10 mouse cellular contexts compared by ENCODE assay signal in genomic region chr4:77558404-77559202, GRCm38 (mm10).
DNase-seq lines count a peak whose midpoint lies in the region; ATAC-seq and TF ChIP-seq lines count a peak whose summit lies in the region.
"Had no signal": no experiment of that assay in that cellular context is flagged by ENCODE, and none has a peak within 500 bp of the region (broad histone marks: within the 10 kb centered on the region; RNA-seq: fewer than 3 reads in every experiment).

No protein-coding gene starts in this region.

- no peaks in the 10 kb centered on the region for H3K4me1 ChIP-seq in forebrain, embryonic 13.5 days
- no peaks in the 10 kb centered on the region for H3K4me1 ChIP-seq in midbrain, embryonic 11.5 days (ENCODE audit: control insufficient read depth, insufficient read depth, low read length)
- H3K4me1 ChIP-seq: limb, embryonic 12.5 days; stomach, embryonic 15.5 days had no signal

- DNase-seq in gastrocnemius, postnatal 4 days (ENCODE audit: low spot score in 2 of 2): peak; percentile 24 to 27
- no peak for DNase-seq in gastrocnemius, adult 8-10 months (ENCODE audit: low spot score in 2 of 2)
- peak; percentile 63 for DNase-seq in A20 (ENCODE audit: low read depth, low spot score)
- DNase-seq in brain, embryonic 14.5 days (ENCODE audit: low read depth): peak; percentile 88
- DNase-seq in layer of hippocampus, adult 18-20 months (ENCODE audit: low spot score in 2 of 2): peak; percentile 39 to 83
- peak; percentile 96 for DNase-seq in midbrain, embryonic 11.5 days (ENCODE audit: low spot score, missing footprints)
- peak; percentile 2 for DNase-seq in yolk sac, embryonic 10.5 days (ENCODE audit: low spot score)

- H3K36me3 ChIP-seq in forebrain, embryonic 13.5 days (ENCODE audit: poor library complexity, severe bottlenecking): no peaks in the 10 kb centered on the region
- H3K36me3 ChIP-seq in midbrain, embryonic 11.5 days (ENCODE audit: control insufficient read depth, insufficient read depth, low read length): no peaks in the 10 kb centered on the region
- H3K36me3 ChIP-seq: limb, embryonic 12.5 days; stomach, embryonic 15.5 days had no signal

- H3K27me3 ChIP-seq in forebrain, embryonic 13.5 days: no peaks in the 10 kb centered on the region
- H3K27me3 ChIP-seq in midbrain, embryonic 11.5 days (ENCODE audit: control insufficient read depth, insufficient read depth, low read length): no peaks in the 10 kb centered on the region
- H3K27me3 ChIP-seq: stomach, embryonic 15.5 days had no signal

- H3K4me3 ChIP-seq in forebrain, embryonic 13.5 days: no peak overlapping the region
- H3K4me3 ChIP-seq in midbrain, embryonic 11.5 days (ENCODE audit: low read depth, low read length): no peak overlapping the region
- H3K4me3 ChIP-seq: limb, embryonic 12.5 days; stomach, embryonic 15.5 days had no signal

- peak; percentile 90 for TF ChIP-seq CTCF in brain, embryonic 14.5 days (IDR thresholded peaks at IDR 0.05; ENCODE audit: borderline replicate concordance, extremely low read depth, insufficient read depth, insufficient read length)

- H3K9ac ChIP-seq in forebrain, embryonic 13.5 days: no peak overlapping the region
- no peak overlapping the region for H3K9ac ChIP-seq in midbrain, embryonic 11.5 days (ENCODE audit: low read length)
- H3K9ac ChIP-seq: limb, embryonic 12.5 days; stomach, embryonic 15.5 days had no signal

- H3K27ac ChIP-seq in forebrain, embryonic 13.5 days: no peak overlapping the region
- H3K27ac ChIP-seq in midbrain, embryonic 11.5 days (ENCODE audit: low read depth, low read length): no peak overlapping the region
- H3K27ac ChIP-seq: limb, embryonic 12.5 days; stomach, embryonic 15.5 days had no signal

- 23% methylated on average over 14 of the region's 14 CpGs for WGBS in forebrain, embryonic 13.5 days
- WGBS in midbrain, embryonic 11.5 days: 23% methylated on average over 14 of the region's 14 CpGs

- TF ChIP-seq POLR2A in brain, embryonic 14.5 days (IDR thresholded peaks at IDR 0.05; ENCODE audit: borderline replicate concordance, extremely low read depth, insufficient read depth, insufficient read length, poor library complexity, severe bottlenecking): no peak

- no peaks in the 10 kb centered on the region for H3K9me3 ChIP-seq in forebrain, embryonic 13.5 days (replicated peaks)
- no peaks in the 10 kb centered on the region for H3K9me3 ChIP-seq in midbrain, embryonic 11.5 days (ENCODE audit: control insufficient read depth, low read length)
- H3K9me3 ChIP-seq: limb, embryonic 12.5 days; stomach, embryonic 15.5 days had no signal

- H3K4me2 ChIP-seq in forebrain, embryonic 13.5 days: no peak overlapping the region
- H3K4me2 ChIP-seq in midbrain, embryonic 11.5 days: no peak overlapping the region
- H3K4me2 ChIP-seq: limb, embryonic 12.5 days; stomach, embryonic 15.5 days had no signal

- ATAC-seq in forebrain, embryonic 13.5 days: peak; percentile 84
- ATAC-seq in midbrain, embryonic 11.5 days (ENCODE audit: low FRiP score): peak; percentile 80

Comparison
In these comparisons a context has a peak if more than half of its experiments do, and no peak if none do; other contexts are left out.
1. DNase-seq: peak in gastrocnemius, postnatal 4 days (2 of 2), A20 (single experiment), brain, embryonic 14.5 days (single experiment), layer of hippocampus, adult 18-20 months (2 of 2), midbrain, embryonic 11.5 days (single experiment) and yolk sac, embryonic 10.5 days (single experiment); none in gastrocnemius, adult 8-10 months (0 of 2).